Mouse (Mus musculus): ENCODE results near the gene Cd3d. TPM values are rescaled to one million over a fixed set of nuclear protein-coding genes. Genes with fewer than 3 reads are reported as not detected.

The Cd3d gene
- polyA plus RNA-seq, 1 experiment from 2014 or later: not detected

DNA sequence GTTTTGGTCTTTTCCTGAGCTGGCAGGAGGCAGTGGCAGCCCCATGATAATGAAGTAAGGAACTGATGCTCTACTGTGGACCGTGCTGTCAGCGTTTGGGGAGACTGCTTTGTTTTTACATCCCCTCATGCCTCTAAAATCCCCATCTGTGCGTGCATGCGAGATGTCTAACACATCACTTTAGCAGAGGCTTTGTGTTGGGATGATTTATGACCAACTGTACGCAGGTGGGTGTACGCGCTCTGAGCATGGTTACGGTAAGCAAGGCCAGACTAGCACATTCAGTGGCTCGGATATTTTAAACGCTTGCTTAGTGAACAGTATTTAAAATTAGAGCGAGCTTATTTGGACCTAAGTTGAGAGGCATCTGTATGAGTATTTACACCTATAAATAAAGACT is 36.4 kb downstream of the Cd3d start:
- no peaks in the 10 kb centered on the region for H3K36me3 ChIP-seq (ENCODE audit: control insufficient read depth, insufficient read depth, low read length)
- no peak overlapping the region for H3K4me2 ChIP-seq (ENCODE audit: low read length)
- no peaks in the 10 kb centered on the region for H3K27me3 ChIP-seq (replicated peaks; ENCODE audit: control insufficient read depth, insufficient read depth, low read length)
- H3K4me1 ChIP-seq (ENCODE audit: control insufficient read depth, insufficient read depth, low read depth, low read length): no peaks in the 10 kb centered on the region
- no peaks in the 10 kb centered on the region for H3K9me3 ChIP-seq (ENCODE audit: control insufficient read depth, low read length)
- no peak overlapping the region for H3K9ac ChIP-seq (ENCODE audit: low read depth, low read length)
- no peak overlapping the region for H3K4me3 ChIP-seq (ENCODE audit: low read length)
- WGBS: 79% methylated on average over 11 of the region's 11 CpGs
- H3K27ac ChIP-seq (ENCODE audit: low read depth, low read length): no peak overlapping the region
- ATAC-seq: no peak

DNA sequence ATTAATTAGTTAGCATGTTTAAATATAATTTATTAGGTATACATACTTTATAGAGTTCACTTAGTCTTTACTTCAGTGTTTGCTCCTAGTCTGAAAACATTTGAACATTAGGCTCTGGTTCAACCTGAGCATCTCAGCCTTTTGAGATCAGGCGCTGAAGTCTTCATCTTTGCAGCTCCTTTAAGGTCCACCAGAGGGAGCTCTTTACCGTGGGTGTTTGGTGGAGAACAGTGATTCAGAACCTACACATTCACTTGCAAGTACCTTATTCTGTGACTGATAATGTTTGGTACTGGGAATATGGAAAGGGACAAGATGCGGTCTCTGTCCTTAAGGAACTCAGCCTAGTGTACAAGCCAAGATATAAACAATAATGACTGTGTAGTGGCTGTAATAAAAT is 41.2 kb downstream of the Cd3d start:
- no peaks in the 10 kb centered on the region for H3K4me1 ChIP-seq (ENCODE audit: control insufficient read depth, insufficient read depth, low read depth, low read length)
- H3K4me2 ChIP-seq (ENCODE audit: low read length): no peak overlapping the region
- H3K9me3 ChIP-seq (ENCODE audit: control insufficient read depth, low read length): no peaks in the 10 kb centered on the region
- H3K9ac ChIP-seq (ENCODE audit: low read depth, low read length): no peak overlapping the region
- 12% methylated on average over 3 of the region's 3 CpGs for WGBS
- no peaks in the 10 kb centered on the region for H3K36me3 ChIP-seq (ENCODE audit: control insufficient read depth, insufficient read depth, low read length)
- H3K27me3 ChIP-seq (replicated peaks; ENCODE audit: control insufficient read depth, insufficient read depth, low read length): no peaks in the 10 kb centered on the region
- no peak for ATAC-seq
- no peak overlapping the region for H3K4me3 ChIP-seq (ENCODE audit: low read length)
- H3K27ac ChIP-seq (ENCODE audit: low read depth, low read length): no peak overlapping the region

DNA sequence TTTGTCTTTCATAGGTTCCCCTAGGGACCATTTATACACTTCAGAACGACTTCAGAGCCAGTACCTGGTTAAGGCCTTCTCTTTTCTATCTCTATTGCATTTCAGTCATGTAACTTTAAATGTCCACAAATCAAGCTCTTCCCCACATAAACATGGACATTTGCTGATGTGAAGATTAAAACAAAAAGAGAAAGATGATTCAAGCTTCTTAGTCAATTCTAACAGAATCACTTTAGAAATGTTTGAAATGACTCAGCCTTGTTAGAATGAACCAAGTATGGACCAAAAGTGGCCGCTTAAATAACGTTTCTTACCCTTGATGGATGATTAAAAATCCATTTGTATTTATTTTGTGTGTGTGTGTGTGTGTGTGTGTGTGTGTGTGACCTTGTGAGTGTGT is 42.1 kb downstream of the Cd3d start:
- H3K4me1 ChIP-seq (ENCODE audit: control insufficient read depth, insufficient read depth, low read depth, low read length): no peaks in the 10 kb centered on the region
- H3K27ac ChIP-seq (ENCODE audit: low read depth, low read length): no peak overlapping the region
- H3K36me3 ChIP-seq (ENCODE audit: control insufficient read depth, insufficient read depth, low read length): no peaks in the 10 kb centered on the region
- H3K4me3 ChIP-seq (ENCODE audit: low read length): no peak overlapping the region
- H3K9ac ChIP-seq (ENCODE audit: low read depth, low read length): no peak overlapping the region
- WGBS: 60% methylated on average over 3 of the region's 3 CpGs
- no peaks in the 10 kb centered on the region for H3K27me3 ChIP-seq (replicated peaks; ENCODE audit: control insufficient read depth, insufficient read depth, low read length)
- no peak overlapping the region for H3K4me2 ChIP-seq (ENCODE audit: low read length)
- H3K9me3 ChIP-seq (ENCODE audit: control insufficient read depth, low read length): no peaks in the 10 kb centered on the region
- ATAC-seq: no peak

GRCm38 (mm10) chr9:45024187-45024586 is 42.6 kb downstream of the Cd3d start:
- no peaks in the 10 kb centered on the region for H3K27me3 ChIP-seq (replicated peaks; ENCODE audit: control insufficient read depth, insufficient read depth, low read length)
- H3K4me3 ChIP-seq (ENCODE audit: low read length): no peak overlapping the region
- H3K9me3 ChIP-seq (ENCODE audit: control insufficient read depth, low read length): no peaks in the 10 kb centered on the region
- no peak overlapping the region for H3K9ac ChIP-seq (ENCODE audit: low read depth, low read length)
- H3K4me2 ChIP-seq (ENCODE audit: low read length): no peak overlapping the region
- H3K36me3 ChIP-seq (ENCODE audit: control insufficient read depth, insufficient read depth, low read length): no peaks in the 10 kb centered on the region
- WGBS: 89% methylated on average over 2 of the region's 2 CpGs
- H3K27ac ChIP-seq (ENCODE audit: low read depth, low read length): no peak overlapping the region
- H3K4me1 ChIP-seq (ENCODE audit: control insufficient read depth, insufficient read depth, low read depth, low read length): no peaks in the 10 kb centered on the region
- no peak for ATAC-seq

DNA sequence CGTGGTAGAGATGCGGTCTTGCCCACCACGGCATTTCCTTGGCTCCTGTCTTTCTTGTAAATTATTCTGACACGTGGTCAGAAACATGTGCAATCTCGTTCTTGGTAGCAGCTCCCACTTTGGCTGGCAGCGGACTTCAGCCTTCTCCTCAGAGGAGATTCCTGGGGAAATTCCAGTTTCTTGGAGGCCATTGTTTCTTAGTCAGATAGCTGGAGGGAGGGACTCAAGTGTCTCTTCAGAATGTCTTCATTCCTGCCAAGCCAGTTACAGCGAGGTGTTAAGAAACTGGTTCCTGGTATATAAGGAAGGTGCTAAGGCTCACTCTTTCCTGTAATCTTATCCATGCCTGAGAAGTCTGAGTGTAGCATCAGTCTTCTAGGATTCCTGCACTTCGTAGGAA is 45.8 kb downstream of the Cd3d start:
- Histone ChIP-seq H3K36me3 (ENCODE audit: control insufficient read depth, insufficient read depth, low read length) (no peaks in the 10 kb centered on the region), H3K9ac (ENCODE audit: low read depth, low read length) (no peak overlapping the region), H3K4me1 (ENCODE audit: control insufficient read depth, insufficient read depth, low read depth, low read length) (no peaks in the 10 kb centered on the region), H3K27me3 (replicated peaks; ENCODE audit: control insufficient read depth, insufficient read depth, low read length) (no peaks in the 10 kb centered on the region), H3K4me2 (ENCODE audit: low read length) (no peak overlapping the region), H3K27ac (ENCODE audit: low read depth, low read length) (no peak overlapping the region), H3K9me3 (ENCODE audit: control insufficient read depth, low read length) (no peaks in the 10 kb centered on the region), H3K4me3 (ENCODE audit: low read length) (no peak overlapping the region)
- ATAC-seq: no peak
- 79% methylated on average over 8 of the region's 8 CpGs for WGBS

DNA sequence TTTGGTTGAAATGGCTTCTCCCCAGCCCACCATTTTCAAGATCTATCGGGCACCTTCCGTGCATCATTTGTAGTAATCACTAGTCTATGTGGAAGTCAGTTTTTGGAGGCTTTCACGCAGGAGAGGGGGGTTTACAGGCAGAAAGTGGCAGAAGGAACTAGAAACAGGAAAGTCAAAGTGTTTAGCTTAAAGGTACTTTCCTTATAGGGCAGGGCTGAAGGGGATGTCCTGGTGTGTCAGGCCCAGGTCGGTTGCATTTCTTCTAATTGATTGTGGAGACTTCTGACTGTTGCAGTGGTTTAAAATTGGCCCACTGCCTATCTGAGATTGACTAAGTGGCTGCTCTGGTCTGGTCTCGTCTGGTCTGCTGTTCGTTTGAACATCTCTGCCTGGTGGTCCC is 48.8 kb downstream of the Cd3d start:
- no peak for ATAC-seq
- Histone ChIP-seq H3K4me2 (ENCODE audit: low read length) (no peak overlapping the region), H3K36me3 (ENCODE audit: control insufficient read depth, insufficient read depth, low read length) (no peaks in the 10 kb centered on the region), H3K9ac (ENCODE audit: low read depth, low read length) (no peak overlapping the region), H3K27me3 (replicated peaks; ENCODE audit: control insufficient read depth, insufficient read depth, low read length) (no peaks in the 10 kb centered on the region), H3K27ac (ENCODE audit: low read depth, low read length) (no peak overlapping the region), H3K4me3 (ENCODE audit: low read length) (no peak overlapping the region), H3K9me3 (ENCODE audit: control insufficient read depth, low read length) (no peaks in the 10 kb centered on the region), H3K4me1 (ENCODE audit: control insufficient read depth, insufficient read depth, low read depth, low read length) (no peaks in the 10 kb centered on the region)
- WGBS: 72% methylated on average over 6 of the region's 6 CpGs

- H3K27ac ChIP-seq (ENCODE audit: low read depth, low read length): no peak overlapping the region
These were observed 50.7 kb downstream of the Cd3d start for GRCm38 (mm10) chr9:45032261-45032660.

GRCm38 (mm10) chr9:45034526-45034925 is 52.9 kb downstream of the Cd3d start:
- Histone ChIP-seq H3K27me3 (replicated peaks; ENCODE audit: control insufficient read depth, insufficient read depth, low read length) (peaks cover 4% of the 10 kb centered on the region), H3K36me3 (ENCODE audit: control insufficient read depth, insufficient read depth, low read length) (no peaks in the 10 kb centered on the region), H3K4me3 (ENCODE audit: low read length) (no peak overlapping the region), H3K4me1 (ENCODE audit: control insufficient read depth, insufficient read depth, low read depth, low read length) (no peaks in the 10 kb centered on the region), H3K9me3 (ENCODE audit: control insufficient read depth, low read length) (no peaks in the 10 kb centered on the region), H3K9ac (ENCODE audit: low read depth, low read length) (no peak overlapping the region), H3K4me2 (ENCODE audit: low read length) (no peak overlapping the region), H3K27ac (ENCODE audit: low read depth, low read length) (no peak overlapping the region)
- no peak for ATAC-seq
- 75% methylated on average over 3 of the region's 3 CpGs for WGBS

More at GRCm38 (mm10) chr9:45032261-45032660, 50.7 kb downstream of the Cd3d start:
- no peaks in the 10 kb centered on the region for H3K36me3 ChIP-seq (ENCODE audit: control insufficient read depth, insufficient read depth, low read length)
- no peak overlapping the region for H3K9ac ChIP-seq (ENCODE audit: low read depth, low read length)
- ATAC-seq: no peak
- 63% methylated on average over 2 of the region's 2 CpGs for WGBS
- H3K27me3 ChIP-seq (replicated peaks; ENCODE audit: control insufficient read depth, insufficient read depth, low read length): no peaks in the 10 kb centered on the region
- H3K9me3 ChIP-seq (ENCODE audit: control insufficient read depth, low read length): no peaks in the 10 kb centered on the region
- H3K4me1 ChIP-seq (ENCODE audit: control insufficient read depth, insufficient read depth, low read depth, low read length): no peaks in the 10 kb centered on the region
- H3K4me2 ChIP-seq (ENCODE audit: low read length): no peak overlapping the region
- H3K4me3 ChIP-seq (ENCODE audit: low read length): no peak overlapping the region

Data from hindbrain, embryonic 16.5 days (tissue).